ENCODE assay signal across 9 mouse cellular contexts in the genomic region with DNA sequence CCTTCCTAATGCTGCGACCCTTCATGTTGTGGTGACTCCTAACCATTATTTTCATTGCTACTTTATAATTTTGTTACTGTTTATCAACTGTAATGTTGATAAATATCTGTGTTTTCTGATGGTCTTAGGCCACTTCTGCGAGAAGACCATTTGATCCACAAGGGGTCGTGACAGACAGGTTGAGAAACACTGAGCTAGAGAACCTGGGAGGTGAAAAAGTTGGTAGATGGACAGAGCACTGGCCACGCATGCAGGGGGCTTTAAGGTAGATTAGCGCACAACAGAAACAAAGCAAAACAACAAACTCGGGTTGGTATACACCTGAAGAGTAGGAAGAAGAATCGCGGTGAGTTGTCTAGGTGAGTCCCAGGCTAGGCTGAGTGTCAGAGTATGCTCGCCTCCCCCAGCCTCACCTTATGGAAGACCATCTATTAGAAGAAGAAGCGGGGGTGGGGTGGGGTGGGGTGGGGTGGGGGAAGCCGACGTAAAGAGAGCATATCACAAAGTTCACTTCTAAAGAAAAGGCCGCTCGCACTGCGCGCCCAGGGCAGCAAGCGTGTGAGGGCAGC. TPM values are rescaled to one million over a fixed set of nuclear protein-coding genes. Genes with fewer than 3 reads are reported as not detected.
DNase-seq lines count a peak whose midpoint lies in the region; ATAC-seq and TF ChIP-seq lines count a peak whose summit lies in the region.
"Had no signal": no experiment of that assay in that cellular context is flagged by ENCODE, and none has a peak within 500 bp of the region (broad histone marks: within the 10 kb centered on the region; RNA-seq: fewer than 3 reads in every experiment).

No protein-coding gene starts in this region.

- H3K36me3 ChIP-seq in C2C12 (ENCODE audit: control insufficient read depth, insufficient read depth) = no peaks in the 10 kb centered on the region
- H3K36me3 ChIP-seq in liver, embryonic 12.5 days = no peaks in the 10 kb centered on the region
- H3K36me3 ChIP-seq in stomach, embryonic 16.5 days (ENCODE audit: control insufficient read depth, insufficient read depth, low read length) = no peaks in the 10 kb centered on the region

- 0 out of 2 replicates have a peak, but pooled peaks have one; percentile 14 for ATAC-seq in liver, embryonic 12.5 days
- 0 out of 2 replicates have a peak, but pooled peaks have one; percentile 10 for ATAC-seq in stomach, embryonic 16.5 days (ENCODE audit: insufficient read depth, low FRiP score)

- peak overlapping the region; percentile 79 for H3K27ac ChIP-seq in gastrocnemius, adult 2 months
- no peak overlapping the region for H3K27ac ChIP-seq in embryonic fibroblast, embryonic 13.5 days (ENCODE audit: insufficient read depth, low read length)
- H3K27ac ChIP-seq in liver, embryonic 12.5 days = no peak overlapping the region
- no peak overlapping the region for H3K27ac ChIP-seq in stomach, embryonic 16.5 days (ENCODE audit: low read length)

- TF ChIP-seq CTCF in gastrocnemius, adult 2 months (IDR thresholded peaks at IDR 0.05) = peak; percentile 38; the same call in 1 of the 2 replicates
- TF ChIP-seq CTCF in C2C12 (IDR thresholded peaks at IDR 0.05; ENCODE audit: control insufficient read depth, insufficient read depth, insufficient read length) = no peak
- no peak for TF ChIP-seq CTCF in embryonic fibroblast, embryonic 13.5 days (IDR thresholded peaks at IDR 0.05; ENCODE audit: borderline replicate concordance, insufficient read depth, low read length)

- H3K79me3 ChIP-seq in C2C12 (ENCODE audit: low read depth) = peaks cover 37% of the 10 kb centered on the region

- H3K4me3 ChIP-seq in gastrocnemius, adult 2 months = peak overlapping the region; percentile 86
- peak overlapping the region; percentile 64 for H3K4me3 ChIP-seq in C2C12 (ENCODE audit: insufficient read depth, poor library complexity, severe bottlenecking)
- peak overlapping the region; percentile 79 for H3K4me3 ChIP-seq in embryonic fibroblast, embryonic 13.5 days (ENCODE audit: insufficient read depth, low read length)
- peak overlapping the region; percentile 57 for H3K4me3 ChIP-seq in liver, embryonic 12.5 days
- peak overlapping the region; percentile 67 for H3K4me3 ChIP-seq in stomach, embryonic 16.5 days (replicated peaks; ENCODE audit: low read length)

- TF ChIP-seq POLR2A in embryonic fibroblast, embryonic 13.5 days (IDR thresholded peaks at IDR 0.05; ENCODE audit: low read depth, low read length) = no peak

- H3K4me1 ChIP-seq in embryonic fibroblast, embryonic 13.5 days (ENCODE audit: control insufficient read depth, insufficient read depth, low read length) = peaks cover 11% of the 10 kb centered on the region
- no peaks in the 10 kb centered on the region for H3K4me1 ChIP-seq in liver, embryonic 12.5 days
- H3K4me1 ChIP-seq in stomach, embryonic 16.5 days (ENCODE audit: control insufficient read depth, insufficient read depth, low read length) = peaks cover 7% of the 10 kb centered on the region; the same call in 1 of the 2 replicates

- H3ac ChIP-seq in C2C12 (ENCODE audit: control insufficient read depth, insufficient read length, low read depth) = peak overlapping the region; percentile 85

- 5% methylated on average over 17 of the region's 17 CpGs for WGBS in liver, embryonic 12.5 days (ENCODE audit: insufficient replicate concordance)
- 6% methylated on average over 17 of the region's 17 CpGs for WGBS in stomach, embryonic 16.5 days

- DNase-seq in gastrocnemius, adult 2 months = no peak
- no peak for DNase-seq in gastrocnemius, adult 18-20 months (ENCODE audit: low spot score)
- no peak for DNase-seq in gastrocnemius, postnatal 10 days
- no peak for DNase-seq in B cell, adult 2 months

- H3K4me2 ChIP-seq in liver, embryonic 12.5 days = peak overlapping the region; percentile 58
- peak overlapping the region; percentile 97 for H3K4me2 ChIP-seq in stomach, embryonic 16.5 days (ENCODE audit: low read depth, low read length)

- intact Hi-C loops in gastrocnemius, adult 2 months (cut with DNase I) = loop anchor here (5.0 kb wide), 1 partner anchor 36 kb away; no protein-coding TSS in a partner anchor

- H3K27me3 ChIP-seq in C2C12 (ENCODE audit: control insufficient read depth, insufficient read depth, insufficient read length) = no peaks in the 10 kb centered on the region
- H3K27me3 ChIP-seq in liver, embryonic 12.5 days (replicated peaks) = peaks cover 41% of the 10 kb centered on the region
- no peaks in the 10 kb centered on the region for H3K27me3 ChIP-seq in stomach, embryonic 16.5 days (ENCODE audit: control insufficient read depth, insufficient read depth, low read length)
- H3K27me3 ChIP-seq: Patski had no signal

- H3K9me3 ChIP-seq in liver, embryonic 12.5 days (replicated peaks) = no peaks in the 10 kb centered on the region
- no peaks in the 10 kb centered on the region for H3K9me3 ChIP-seq in stomach, embryonic 16.5 days (replicated peaks; ENCODE audit: control insufficient read depth, low read length)

- H3K9ac ChIP-seq in liver, embryonic 12.5 days = peak overlapping the region; percentile 66
- H3K9ac ChIP-seq in stomach, embryonic 16.5 days (ENCODE audit: low read length) = peak overlapping the region; percentile 85

- H3K79me2 ChIP-seq in C2C12 (ENCODE audit: control insufficient read depth, insufficient read depth) = peaks cover 50% of the 10 kb centered on the region

TF ChIP-seq in C2C12, 6 proteins besides CTCF, POLR2A, EP300 and RAD21:
- no peak for TF ChIP-seq CEBPB (IDR thresholded peaks at IDR 0.05; ENCODE audit: low read depth)
- TF ChIP-seq MYOD1 (IDR thresholded peaks at IDR 0.05; ENCODE audit: control insufficient read depth, insufficient read length, low read depth) = no peak
- TF ChIP-seq MAX (IDR thresholded peaks at IDR 0.05) = no peak
- TF ChIP-seq MYOG (IDR thresholded peaks at IDR 0.05; ENCODE audit: control insufficient read depth, extremely low read depth, insufficient read length) = no peak
- no peak for TF ChIP-seq FOSL1 (IDR thresholded peaks at IDR 0.05; ENCODE audit: insufficient read depth, low read length, poor library complexity, severe bottlenecking)
- TF ChIP-seq USF1 (IDR thresholded peaks at IDR 0.05; ENCODE audit: low read depth) = no peak

RNA-seq across cellular contexts. Expression of a gene that starts 0.5 kb away (rescaled TPM):
- total RNA-seq in gastrocnemius, adult 2 months (2021) = 1 to 10 TPM; 1.1 to 1.6 TPM
- total RNA-seq in gastrocnemius, adult 18-20 months (2021) = 1 to 10 TPM in 1 of 2 experiments, under 1 TPM in 1; 0.78 to 2.0 TPM
- polyA plus RNA-seq in C2C12 (2012; fragmentation: generic; extraction: Trizol) = 7.5 TPM
- polyA plus RNA-seq in embryonic fibroblast, embryonic 13.5 days (2011; ENCODE audit: insufficient read length, low read depth, missing spikeins) = 7.6 and 10.2 TPM in 2 replicates
- polyA plus RNA-seq in liver, embryonic 12.5 days (2016; fragmentation: Nextera tagmentation; extraction: Ambion mirVana) = 3.9 TPM in 2 replicates
- 4.7 and 5.4 TPM in 2 replicates for polyA plus RNA-seq in stomach, embryonic 16.5 days (2015; fragmentation: Nextera tagmentation; extraction: Ambion mirVana)
- total RNA-seq in gastrocnemius, postnatal 10 days (2021) = 1 to 10 TPM; 1.8 to 2.7 TPM

RNA-seq across cellular contexts. Expression of a gene that starts 42.0 kb away (rescaled TPM):
- total RNA-seq in gastrocnemius, adult 2 months (2021) = 1 to 10 TPM; 1.1 to 1.9 TPM
- total RNA-seq in gastrocnemius, adult 18-20 months (2021) = 1 to 10 TPM; 1.5 to 2.3 TPM
- polyA plus RNA-seq in C2C12 (2012; fragmentation: generic; extraction: Trizol) = 843 TPM
- polyA plus RNA-seq in embryonic fibroblast, embryonic 13.5 days (2011; ENCODE audit: insufficient read length, low read depth, missing spikeins) = 232 and 249 TPM in 2 replicates
- polyA plus RNA-seq in liver, embryonic 12.5 days (2016; fragmentation: Nextera tagmentation; extraction: Ambion mirVana) = 348 and 381 TPM in 2 replicates
- 222 and 234 TPM in 2 replicates for polyA plus RNA-seq in stomach, embryonic 16.5 days (2015; fragmentation: Nextera tagmentation; extraction: Ambion mirVana)
- total RNA-seq in gastrocnemius, postnatal 10 days (2021) = 10 to 100 TPM; 13.4 to 16.9 TPM
